Mouse (Mus musculus) frontal cortex, postnatal 36 days (tissue): ENCODE data around the gene Smok3c.
"Not testable (repeated sequence)": the region's sequence is repeated elsewhere in the genome, so short reads cannot be mapped to it uniquely, and the experiment has no call there.

Experiments
- DNase-seq, 2 experiments: peaks; one replicate each; pipeline ENCODE4 v3.0.0; 2022; ENCODE audit warnings: low spot score in 2 of 2

Smok3c gene

DNA sequence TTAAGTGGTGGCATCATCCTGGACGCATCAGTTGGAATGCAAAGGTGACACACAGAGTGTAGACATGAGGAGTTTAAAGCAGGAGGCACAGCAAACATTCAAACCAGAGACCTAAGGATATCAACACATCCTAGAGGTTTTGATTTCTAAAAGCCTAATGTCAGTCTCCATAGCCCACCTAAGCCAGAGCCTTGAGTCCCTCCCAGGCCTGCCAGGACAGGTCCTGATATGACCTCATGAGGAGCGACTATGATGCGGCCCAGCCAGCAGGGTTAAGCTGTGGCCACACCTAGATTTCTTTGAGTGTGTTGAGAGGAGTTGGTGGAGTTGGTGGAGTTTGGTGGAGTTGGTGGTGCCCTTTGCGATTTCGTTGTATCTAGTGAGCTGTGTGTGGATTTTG lies at the start of gene Smok3c:
TSS of gene Smok3c (plus strand) at position 301 of the 400 bp plus-strand sequence.
- DNase-seq = not testable (repeated sequence)

DNA sequence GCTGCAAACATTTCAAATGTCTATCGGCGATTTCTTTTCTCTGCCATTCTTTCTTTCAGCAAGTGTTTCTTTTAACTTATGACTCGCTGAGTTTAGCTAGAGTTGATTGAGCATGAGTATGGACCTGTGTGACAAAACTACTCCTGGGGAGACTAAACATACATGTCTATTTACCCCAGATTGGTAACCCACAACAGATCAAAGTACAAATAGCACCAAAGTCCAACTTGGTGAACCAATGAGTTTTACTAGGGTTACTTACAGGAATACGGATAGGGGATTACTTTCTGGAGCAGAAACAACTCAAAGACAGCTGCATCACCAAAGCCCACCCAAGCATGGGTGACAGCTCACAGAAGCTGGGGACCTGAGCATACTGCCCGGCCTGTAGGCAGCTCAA lies 43.6 kb upstream of the Smok3c start:
- no peak for DNase-seq

DNA sequence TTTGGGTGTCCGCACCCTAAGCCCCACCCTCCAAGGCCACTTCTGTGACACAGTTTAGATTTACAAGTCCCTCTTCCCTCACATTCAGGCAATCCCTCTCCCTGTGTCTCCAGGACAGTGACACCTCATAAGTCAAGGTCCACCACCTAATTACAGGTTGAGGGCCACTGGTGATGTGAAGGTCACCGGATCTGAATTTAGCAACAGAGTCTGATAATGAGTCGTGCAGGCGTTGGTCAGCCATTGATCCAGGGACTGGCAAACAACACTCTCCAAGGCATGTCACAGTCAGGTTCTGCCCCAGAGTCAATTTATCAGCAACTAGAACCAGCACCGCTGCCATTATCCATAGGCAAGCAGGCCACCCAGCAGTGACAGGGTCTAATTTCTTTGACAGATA lies 40.6 kb upstream of the Smok3c start:
- no peak for DNase-seq

DNA sequence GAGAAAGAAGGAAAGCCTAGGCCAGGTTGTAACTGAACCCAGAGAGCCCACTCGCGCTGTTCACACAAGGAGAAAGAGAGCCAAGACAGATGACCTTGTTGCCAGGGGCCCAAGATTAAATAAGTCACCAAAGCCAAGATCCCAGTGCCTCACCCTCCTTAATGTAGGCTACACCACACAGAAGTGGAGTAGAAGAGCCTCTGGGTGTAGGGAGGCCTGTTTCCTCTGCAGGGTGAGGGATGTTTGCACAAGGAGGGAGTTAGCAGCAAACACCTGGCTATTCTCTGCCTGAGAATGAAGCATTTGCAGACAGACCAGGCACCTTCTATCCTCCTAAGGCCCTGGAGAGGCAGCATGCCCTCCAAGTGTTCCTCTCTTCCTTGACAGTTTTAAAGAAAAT lies 36.5 kb upstream of the Smok3c start:
- no peak for DNase-seq

DNA sequence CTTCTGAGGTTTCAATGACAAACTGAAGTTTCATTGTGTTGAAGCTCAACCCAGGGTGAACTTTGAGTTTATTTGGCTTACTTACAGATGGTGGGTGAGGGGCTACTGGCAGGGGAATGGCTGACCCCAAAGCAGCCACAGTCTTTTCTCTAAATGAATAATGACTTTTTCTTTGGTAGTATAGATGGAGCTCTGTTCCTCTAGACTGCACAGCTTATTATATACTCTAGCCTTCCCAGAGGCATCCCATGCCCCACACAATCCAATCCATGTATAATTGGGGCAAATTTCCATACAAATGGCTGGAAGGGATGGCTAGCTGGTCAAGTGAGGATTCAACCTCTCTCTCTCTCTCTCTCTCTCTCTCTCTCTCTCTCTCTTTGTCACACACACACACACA lies 36.0 kb upstream of the Smok3c start:
- DNase-seq = no peak

DNA sequence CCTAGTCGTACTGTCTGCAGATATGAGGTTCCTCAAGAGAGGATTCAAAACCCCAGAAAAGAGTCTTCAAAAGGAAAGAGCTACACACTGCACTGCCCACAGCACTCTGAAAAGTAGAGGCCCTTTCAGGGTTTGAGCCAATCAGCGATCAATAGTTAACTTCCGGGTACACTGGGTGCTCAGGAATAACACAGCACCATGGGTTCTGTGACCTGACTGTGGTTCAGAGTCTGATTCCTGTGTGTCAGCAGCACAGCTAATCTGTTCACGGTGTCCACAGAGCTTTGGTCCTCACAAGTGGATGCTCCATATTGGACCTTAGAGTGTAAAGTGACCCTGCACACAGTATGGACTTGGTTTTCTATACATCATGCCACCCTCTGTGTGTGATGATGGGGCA lies 33.4 kb upstream of the Smok3c start:
- DNase-seq = not testable (repeated sequence)

DNA sequence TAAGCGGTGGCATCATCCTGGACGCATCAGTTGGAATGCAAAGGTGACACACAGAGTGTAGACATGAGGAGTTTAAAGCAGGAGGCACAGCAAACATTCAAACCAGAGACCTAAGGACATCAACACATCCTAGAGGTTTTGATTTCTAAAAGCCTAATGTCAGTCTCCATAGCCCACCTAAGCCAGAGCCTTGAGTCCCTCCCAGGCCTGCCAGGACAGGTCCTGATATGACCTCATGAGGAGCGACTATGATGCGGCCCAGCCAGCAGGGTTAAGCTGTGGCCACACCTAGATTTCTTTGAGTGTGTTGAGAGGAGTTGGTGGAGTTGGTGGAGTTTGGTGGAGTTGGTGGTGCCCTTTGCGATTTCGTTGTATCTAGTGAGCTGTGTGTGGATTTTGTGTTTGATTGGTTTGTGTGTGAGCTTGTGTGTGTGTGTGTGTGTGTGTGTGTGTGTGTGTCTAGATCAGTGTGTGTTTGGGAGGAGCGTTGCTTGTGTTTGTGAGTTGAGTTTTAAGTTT lies 32.0 kb upstream of the Smok3c start, which contains the start of the genes Smok3a and Smok3b:
TSS of gene Smok3a (plus strand) at position 301 of the 519 bp plus-strand sequence.
TSS of gene Smok3b (plus strand) at position 469 of the 519 bp plus-strand sequence.
- not testable (repeated sequence) for DNase-seq

DNA sequence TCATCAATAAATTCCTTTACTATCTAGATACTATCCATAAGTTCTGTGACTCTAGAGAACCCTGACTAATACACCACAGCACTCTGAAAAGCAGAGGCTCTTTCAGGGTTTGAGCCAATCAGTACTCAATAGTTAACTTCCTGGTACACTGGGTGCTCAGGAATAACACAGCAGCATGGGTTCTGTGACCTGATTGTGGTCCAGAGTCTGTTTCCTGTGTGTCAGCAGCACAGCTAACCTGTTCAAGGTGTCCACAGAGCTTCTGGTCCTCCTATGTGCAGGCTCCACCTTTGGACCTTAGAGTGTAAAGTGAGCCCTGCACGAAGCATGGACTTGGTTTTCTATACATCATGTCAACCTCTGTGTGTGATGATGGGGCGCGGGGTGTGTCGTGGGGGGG lies 20.8 kb downstream of the Smok3c start:
- DNase-seq = no peak

DNA sequence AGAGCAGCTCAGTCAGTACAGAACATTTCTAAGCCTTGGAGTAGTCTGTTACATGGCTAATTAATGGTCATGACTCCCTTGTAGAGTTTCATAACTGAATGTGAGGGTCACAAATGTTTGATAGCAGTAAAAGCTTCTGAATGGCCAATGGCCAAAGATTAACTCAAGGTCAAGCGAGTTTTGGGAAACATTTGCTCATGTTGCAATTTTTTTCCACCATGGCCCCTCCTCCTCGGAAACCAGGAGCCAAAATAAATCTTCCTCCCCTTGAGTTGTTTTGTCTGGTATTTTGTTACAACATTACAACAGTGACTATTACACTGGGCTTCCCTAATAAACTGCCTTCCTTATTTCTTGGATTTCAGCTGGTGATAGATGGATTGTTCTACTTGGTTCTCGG lies 22.7 kb downstream of the Smok3c start:
- no peak for DNase-seq

DNA sequence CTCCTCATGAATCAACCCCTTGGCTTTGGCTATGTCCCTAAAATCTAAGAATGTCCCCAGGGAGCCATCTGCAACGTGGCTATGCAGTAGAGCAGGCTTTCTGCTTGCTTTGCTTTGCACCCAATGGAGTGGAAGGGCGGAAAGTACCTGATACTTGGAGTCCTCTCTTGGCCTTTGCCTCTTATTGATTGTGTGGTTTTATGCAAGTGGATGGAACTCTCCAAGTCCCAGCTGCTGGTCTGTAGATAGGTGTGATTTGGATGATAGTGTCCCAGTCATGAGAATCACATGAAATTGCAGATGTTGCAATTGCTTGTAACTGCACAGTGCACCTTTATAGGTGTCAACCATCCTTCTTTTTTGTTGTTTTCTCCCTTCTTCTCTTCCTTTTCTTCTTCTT lies 23.2 kb downstream of the Smok3c start:
- no peak for DNase-seq

DNA sequence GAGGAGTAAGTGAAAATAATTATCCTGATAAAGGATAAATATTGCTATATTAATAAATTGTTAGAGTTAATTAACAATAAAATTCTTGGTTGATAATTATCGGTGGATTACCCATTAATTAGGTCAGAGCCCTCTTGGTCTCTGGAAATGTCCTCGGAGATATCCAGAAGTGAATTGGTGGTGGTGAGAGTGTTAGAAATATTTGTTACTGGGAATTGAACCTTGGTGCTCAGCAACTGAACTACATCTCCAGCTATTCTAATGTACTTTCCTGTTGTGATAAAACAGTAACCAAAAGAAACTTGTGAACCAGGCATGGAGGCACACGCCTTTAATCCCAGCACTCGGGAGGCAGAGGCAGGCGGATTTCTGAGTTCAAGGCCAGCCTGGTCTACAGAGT lies 27.5 kb downstream of the Smok3c start:
- DNase-seq = no peak

DNA sequence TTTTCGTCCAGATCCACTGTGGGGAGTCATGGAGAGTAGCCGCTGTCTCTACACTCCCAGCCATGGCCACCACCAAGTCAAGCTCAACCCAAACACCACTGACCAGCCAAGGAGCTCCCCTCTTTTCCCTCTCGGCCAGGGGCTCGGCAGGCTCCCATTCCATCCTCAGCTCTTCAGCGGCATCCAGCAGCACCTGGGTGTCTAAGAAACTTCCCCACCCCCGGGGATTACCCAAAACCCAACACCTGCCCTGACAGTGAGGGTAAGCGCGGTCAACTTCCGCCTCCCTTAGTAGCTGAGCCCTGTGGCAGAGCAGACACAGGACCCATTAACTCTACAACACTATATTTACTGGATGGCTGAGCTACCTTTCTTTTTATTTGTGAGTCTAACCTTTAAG lies 28.5 kb downstream of the Smok3c start:
- no peak for DNase-seq

DNA sequence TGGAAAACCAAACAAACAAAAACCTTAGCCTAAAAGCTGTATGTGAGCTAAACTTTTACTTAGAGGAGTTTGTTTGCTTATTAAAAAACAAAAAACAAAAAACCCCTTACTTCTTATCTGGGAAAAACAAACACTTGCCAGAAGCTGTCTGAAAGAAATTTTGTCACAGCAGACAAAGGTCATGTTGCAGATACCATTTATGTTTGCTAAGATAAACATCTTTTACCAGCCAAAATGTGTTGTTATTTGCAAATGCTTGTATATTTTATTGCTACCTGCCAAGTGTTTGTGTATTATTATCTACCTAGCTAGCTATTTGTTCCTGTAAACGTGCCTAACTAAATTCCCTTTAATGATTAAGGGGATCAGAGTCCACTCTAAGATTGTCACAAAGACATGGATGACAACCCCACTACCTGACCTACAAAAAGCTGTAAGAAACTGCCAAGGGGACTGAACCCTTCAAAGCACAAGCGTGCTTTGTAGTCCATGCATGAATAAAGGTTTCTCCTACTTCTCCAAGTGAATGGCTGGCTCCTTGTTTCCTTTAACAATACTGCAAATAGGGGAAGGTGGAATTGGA lies 30.4 kb downstream of the Smok3c start:
- no peak for DNase-seq

DNA sequence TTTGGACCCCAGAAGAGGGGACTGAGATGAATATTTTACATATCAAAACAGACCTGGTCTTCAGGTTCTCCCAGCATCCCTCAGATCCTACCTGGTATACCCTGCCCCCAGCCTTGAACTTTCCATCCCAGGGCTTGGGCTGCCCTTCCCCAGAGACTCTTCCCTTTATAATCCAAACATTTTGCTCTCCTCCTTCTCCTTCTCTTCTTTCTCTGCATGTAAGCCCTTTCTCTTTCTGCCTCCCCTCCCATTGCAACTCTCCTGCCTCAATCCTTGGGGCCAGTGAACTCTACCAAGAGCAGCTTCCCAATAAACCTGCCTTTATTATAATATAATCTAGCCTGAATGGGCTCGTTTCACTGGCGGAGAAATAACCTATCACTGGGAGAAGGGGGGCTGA lies 30.9 kb downstream of the Smok3c start:
- no peak for DNase-seq

DNA sequence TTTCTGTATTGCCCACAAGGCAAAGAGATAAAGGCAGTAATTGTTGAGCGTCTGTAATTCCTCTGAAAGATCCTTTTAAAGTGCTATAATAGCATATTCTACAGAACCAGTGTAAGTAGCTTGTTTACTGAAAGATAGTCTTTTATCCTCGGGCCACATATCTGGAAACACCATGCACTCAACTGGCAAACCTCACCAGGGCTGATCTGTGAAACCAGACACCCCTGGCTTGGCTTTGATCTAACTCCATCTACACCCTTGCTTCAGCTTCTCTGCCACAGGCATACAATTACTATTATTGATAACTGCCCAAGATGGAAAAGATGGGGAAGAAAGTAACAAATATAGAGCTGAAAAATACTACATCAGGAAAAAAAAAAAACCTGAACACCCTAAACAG lies 31.5 kb downstream of the Smok3c start:
- no peak for DNase-seq

DNA sequence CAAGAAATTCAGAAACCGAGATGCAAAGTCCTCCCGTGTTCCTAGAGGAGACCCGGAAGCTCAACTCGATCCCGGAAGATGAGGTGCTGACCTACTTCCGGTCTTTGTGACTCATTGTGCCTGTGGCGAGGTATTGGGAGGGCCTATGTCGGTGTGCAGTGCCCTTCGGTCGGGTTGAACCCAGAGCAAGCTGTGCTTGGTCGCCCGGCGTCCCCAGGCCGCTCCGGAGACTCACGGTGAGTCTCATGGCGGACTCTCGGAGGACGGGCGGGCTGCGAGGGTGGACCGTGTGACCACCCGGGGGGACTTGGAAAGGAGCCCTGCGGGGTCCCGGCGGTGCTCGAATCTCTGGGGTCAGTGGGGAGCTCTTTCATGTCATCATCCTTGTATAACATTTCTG lies 32.0 kb downstream of the Smok3c start, which contains the start of gene Zkscan1:
TSS of gene Zkscan1 (plus strand) at position 89 of the 400 bp plus-strand sequence.
- peak; percentile 72 to 82 for DNase-seq

DNA sequence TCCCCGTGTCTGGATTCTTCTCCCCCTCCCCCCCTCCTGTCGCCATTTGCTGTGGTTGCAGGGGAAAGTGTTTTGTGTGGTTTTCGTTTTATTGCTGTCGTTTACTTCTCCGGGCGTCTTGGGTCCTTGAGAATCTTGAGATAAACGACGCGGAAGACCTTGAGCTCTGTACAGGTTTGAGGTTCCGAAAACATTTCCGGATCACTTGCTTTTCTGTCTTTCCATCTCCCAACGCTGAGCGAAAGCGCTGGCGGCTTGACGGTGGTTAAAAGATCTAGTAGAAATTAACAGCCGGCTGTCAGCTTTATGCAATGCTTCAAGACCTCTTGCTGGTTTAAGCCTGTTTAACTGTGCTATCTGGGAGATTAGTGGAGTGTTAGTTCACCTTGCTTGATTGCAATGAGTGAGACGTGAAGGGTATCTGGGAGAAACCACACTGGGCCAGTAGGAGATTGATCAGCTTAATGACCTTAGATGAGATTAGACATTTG lies 32.5 kb downstream of the Smok3c start:
- DNase-seq = peak in 1 of 2 experiments; percentile 13

DNA sequence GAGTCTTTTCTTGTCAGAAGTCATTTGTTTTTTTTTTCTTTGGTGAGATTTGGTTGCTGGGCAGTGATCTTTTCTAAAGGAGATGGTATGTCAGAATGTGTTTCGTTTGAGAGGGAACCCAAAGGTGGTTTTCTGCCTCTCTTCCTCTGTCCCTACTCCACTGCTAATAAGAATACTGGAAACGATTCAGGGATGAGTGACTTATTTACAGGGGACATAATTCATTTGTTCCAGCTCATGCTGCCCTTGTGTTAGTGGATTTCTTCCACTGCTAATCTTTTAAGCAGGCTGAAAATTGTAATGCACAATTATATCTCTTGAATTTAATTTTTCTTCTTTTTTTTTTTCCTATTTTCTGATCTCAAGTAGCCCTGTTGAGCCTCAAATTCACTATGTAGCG lies 33.8 kb downstream of the Smok3c start:
- DNase-seq = no peak

DNA sequence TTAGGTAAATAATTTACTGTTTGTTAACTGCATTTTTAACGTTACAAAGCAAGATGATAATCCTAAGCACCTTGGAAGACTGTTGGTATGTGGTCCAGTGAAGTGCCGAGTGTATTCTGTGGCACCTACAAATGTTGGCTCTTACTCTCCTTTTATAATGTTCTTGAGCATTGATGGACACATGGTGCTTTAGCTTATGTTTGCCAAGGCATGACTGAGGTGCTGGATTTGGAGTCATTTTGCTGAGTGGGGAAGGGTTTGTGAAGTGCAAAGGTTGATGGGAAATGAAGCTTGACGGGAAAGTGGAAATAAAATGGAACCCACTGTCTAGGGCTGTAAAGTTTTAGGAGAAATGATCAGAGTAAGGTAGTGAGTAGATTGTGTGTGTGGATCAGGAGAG lies 35.4 kb downstream of the Smok3c start:
- DNase-seq = no peak

DNA sequence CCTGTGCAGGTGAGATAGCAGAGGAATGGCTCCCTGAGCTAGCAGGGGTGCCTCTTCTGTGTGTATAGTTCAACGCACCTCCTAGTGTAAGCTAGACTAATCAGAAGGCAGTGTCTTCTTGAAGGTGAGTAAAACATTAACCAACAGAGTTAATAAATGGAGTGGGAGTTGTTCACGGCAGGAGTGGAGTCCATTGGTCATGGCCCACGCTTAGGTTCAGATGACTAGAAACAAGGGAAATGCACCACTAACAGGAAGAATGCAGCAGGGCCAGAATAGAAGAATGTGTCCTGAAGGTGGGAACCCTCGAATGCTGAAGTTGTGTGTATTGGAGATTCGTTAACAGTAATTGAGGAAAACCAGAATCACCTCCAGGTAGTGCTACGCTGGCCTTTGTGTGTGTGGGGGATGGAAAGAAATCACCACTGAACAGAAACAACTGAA lies 36.1 kb downstream of the Smok3c start:
- no peak for DNase-seq

DNA sequence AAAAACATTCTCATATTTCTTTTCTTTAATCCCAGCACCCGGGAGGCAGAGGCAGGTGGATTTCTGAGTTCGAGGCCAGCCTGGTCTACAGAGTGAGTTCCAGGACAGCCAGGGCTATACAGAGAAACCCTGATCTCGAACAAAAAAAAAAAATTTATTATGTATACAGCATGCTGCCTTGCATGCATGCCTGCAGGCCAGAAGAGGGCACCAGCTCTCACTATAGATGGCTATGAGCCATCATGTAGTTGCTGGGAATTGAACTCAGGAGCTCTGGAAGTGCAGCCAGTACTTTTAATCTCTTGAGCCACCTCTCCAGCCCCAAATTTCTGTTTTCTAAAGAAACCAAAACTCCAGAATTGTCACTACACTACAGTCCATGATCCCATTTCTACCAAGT lies 37.3 kb downstream of the Smok3c start:
- no peak for DNase-seq

DNA sequence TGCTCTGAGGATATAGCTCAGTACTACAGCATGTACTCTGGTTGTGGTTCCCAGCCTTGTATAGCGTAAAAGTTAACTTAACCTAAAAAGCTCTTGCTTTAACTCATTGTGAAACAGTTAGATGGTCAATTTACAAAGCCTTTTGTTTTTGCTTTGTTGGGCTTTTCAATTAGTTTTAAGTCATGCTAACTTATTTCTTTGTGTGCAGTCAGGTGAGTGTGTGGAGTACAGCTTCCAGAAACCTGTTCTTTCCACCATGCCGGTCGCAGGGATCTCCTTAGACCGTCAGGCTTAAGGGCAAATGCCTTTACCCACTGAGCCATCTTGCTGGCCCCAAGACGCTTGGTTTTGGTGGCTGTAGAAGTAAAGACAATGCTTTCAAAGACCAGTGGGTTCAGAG lies 37.7 kb downstream of the Smok3c start:
- DNase-seq = no peak

DNA sequence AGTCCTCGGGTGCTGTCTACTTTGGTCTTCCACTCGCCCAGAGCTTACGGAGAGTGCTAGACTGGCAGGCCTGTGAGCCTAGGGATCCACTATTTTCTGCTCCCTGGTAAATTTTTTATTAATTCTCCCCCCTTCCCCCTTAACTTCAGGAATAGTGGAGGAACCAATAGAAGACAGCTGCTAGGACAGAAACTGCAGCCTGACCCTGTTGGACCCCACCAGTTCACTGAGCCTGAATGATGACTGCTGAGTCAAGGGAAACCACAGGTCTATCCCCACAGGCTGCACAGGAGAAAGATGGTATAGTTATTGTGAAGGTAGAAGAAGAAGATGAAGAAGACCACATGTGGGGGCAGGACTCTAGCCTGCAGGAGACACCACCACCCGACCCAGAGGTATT lies 39.8 kb downstream of the Smok3c start:
- DNase-seq = no peak

DNA sequence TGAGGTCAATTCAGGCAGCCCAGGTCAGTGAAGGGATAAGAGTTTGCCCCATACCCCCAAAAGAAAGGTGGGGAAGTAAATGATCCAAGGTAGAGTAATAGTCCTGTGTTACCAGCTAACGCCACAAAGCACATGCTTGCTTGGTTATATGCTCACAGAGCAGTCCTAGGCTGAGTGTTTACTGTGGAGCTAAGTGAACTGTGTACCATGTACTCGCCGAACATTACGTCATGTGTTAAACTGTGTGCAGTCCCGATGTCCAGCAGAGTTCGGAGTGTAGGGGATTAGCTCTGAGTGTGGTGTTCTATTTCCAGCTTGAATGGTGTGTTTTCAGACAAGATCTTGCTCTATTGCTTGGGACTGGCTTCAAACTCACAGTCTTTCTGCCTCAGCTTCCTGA lies 41.5 kb downstream of the Smok3c start:
- DNase-seq = no peak
